13 mouse cellular contexts compared by ENCODE assay signal in the genomic region with DNA sequence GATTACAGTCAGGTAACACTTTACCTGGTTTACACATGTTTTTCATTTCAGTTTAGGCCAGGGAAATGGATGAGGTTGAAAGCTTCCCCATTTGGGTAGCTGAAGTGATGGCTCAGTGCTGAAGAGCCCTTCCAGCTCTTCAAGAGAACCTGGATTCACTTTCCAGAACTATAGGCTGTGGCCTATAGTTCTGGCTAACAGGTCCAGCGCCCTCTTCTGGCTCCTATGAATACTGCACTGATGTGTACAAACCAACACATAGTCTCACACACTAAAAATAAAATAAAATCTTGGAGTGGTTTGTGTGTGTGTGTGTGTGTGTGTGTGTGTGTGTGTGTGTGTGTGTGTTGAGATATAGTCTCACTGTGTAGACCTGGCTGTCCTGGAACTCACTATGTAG. TPM values are rescaled to one million over a fixed set of nuclear protein-coding genes. Genes with fewer than 3 reads are reported as not detected.
DNase-seq lines count a peak whose midpoint lies in the region; ATAC-seq and TF ChIP-seq lines count a peak whose summit lies in the region.
"Had no signal": no experiment of that assay in that cellular context is flagged by ENCODE, and none has a peak within 500 bp of the region (broad histone marks: within the 10 kb centered on the region; RNA-seq: fewer than 3 reads in every experiment).

No protein-coding gene starts in this region.

- no peak overlapping the region for H3K9ac ChIP-seq in hindbrain, postnatal 0 days (replicated peaks; ENCODE audit: low read length)
- H3K9ac ChIP-seq in hindbrain, embryonic 16.5 days (ENCODE audit: low read depth, low read length) = no peak overlapping the region
- H3K9ac ChIP-seq: liver, embryonic 13.5 days; stomach, embryonic 15.5 days had no signal

- H3K9me3 ChIP-seq in hindbrain, postnatal 0 days (ENCODE audit: low read length) = no peaks in the 10 kb centered on the region
- no peaks in the 10 kb centered on the region for H3K9me3 ChIP-seq in hindbrain, embryonic 16.5 days (ENCODE audit: control insufficient read depth, low read length)
- H3K9me3 ChIP-seq: liver, embryonic 13.5 days; stomach, embryonic 15.5 days had no signal

- H3K4me3 ChIP-seq in hindbrain, postnatal 0 days (ENCODE audit: low read length) = no peak overlapping the region
- no peak overlapping the region for H3K4me3 ChIP-seq in hindbrain, embryonic 16.5 days (ENCODE audit: low read length)
- no peak overlapping the region for H3K4me3 ChIP-seq in bone marrow macrophage, adult 2 months (ENCODE audit: insufficient read depth, low read length)
- H3K4me3 ChIP-seq: liver, embryonic 13.5 days; stomach, embryonic 15.5 days had no signal

- DNase-seq in hindbrain, postnatal 0 days (ENCODE audit: low spot score) = no peak
- DNase-seq in 3T3-L1 (ENCODE audit: low read depth, low spot score) = peak; percentile 33
- DNase-seq in B cell, adult 2 months = peak; percentile 32
- no peak for DNase-seq in frontal cortex, postnatal 25 days (ENCODE audit: low spot score in 2 of 2)
- DNase-seq in heart, postnatal 4 days = no peak
- DNase-seq: adrenal gland, adult 2 months; cerebellum, postnatal 10 days; liver, embryonic 13.5 days; right cerebral cortex, postnatal 4 days had no signal

- WGBS in hindbrain, postnatal 0 days = 18% methylated on average over 1 of the region's 1 CpGs
- WGBS in hindbrain, embryonic 16.5 days = 31% methylated on average over 1 of the region's 1 CpGs

- H3K4me2 ChIP-seq in hindbrain, postnatal 0 days (ENCODE audit: low read depth, low read length) = no peak overlapping the region
- H3K4me2 ChIP-seq in hindbrain, embryonic 16.5 days (ENCODE audit: low read length) = no peak overlapping the region
- H3K4me2 ChIP-seq: liver, embryonic 13.5 days; stomach, embryonic 15.5 days had no signal

- H3K27ac ChIP-seq in hindbrain, postnatal 0 days = no peak overlapping the region
- H3K27ac ChIP-seq in hindbrain, embryonic 16.5 days (ENCODE audit: low read depth, low read length) = no peak overlapping the region
- H3K27ac ChIP-seq in bone marrow macrophage, adult 2 months (ENCODE audit: insufficient read depth, low read depth, low read length) = no peak overlapping the region
- H3K27ac ChIP-seq: liver, embryonic 13.5 days; stomach, embryonic 15.5 days had no signal

- ATAC-seq in hindbrain, postnatal 0 days = no peak
- ATAC-seq in hindbrain, embryonic 16.5 days = no peak
- ATAC-seq: forebrain, embryonic 16.5 days had no signal

- H3K36me3 ChIP-seq in hindbrain, postnatal 0 days (ENCODE audit: insufficient read depth, low read length) = no peaks in the 10 kb centered on the region
- H3K36me3 ChIP-seq in hindbrain, embryonic 16.5 days (ENCODE audit: control insufficient read depth, insufficient read depth, low read length) = no peaks in the 10 kb centered on the region
- H3K36me3 ChIP-seq: liver, embryonic 13.5 days; stomach, embryonic 15.5 days had no signal

- peak; percentile 29 for TF ChIP-seq CTCF in hindbrain, postnatal 0 days (IDR thresholded peaks at IDR 0.05; ENCODE audit: low read depth)
- TF ChIP-seq CTCF in bone marrow macrophage, adult 2 months (IDR thresholded peaks at IDR 0.05; ENCODE audit: low read depth, low read length) = peak; percentile 28; the same call in 1 of the 2 replicates

- H3K4me1 ChIP-seq in hindbrain, postnatal 0 days (ENCODE audit: insufficient read depth, low read length) = no peaks in the 10 kb centered on the region
- peaks cover 6% of the 10 kb centered on the region for H3K4me1 ChIP-seq in hindbrain, embryonic 16.5 days (ENCODE audit: control insufficient read depth, insufficient read depth, low read depth, low read length)
- H3K4me1 ChIP-seq in bone marrow macrophage, adult 2 months (ENCODE audit: control insufficient read depth, insufficient read depth, low read length) = peaks cover 7% of the 10 kb centered on the region
- H3K4me1 ChIP-seq: stomach, embryonic 15.5 days had no signal

- H3K27me3 ChIP-seq in hindbrain, postnatal 0 days (ENCODE audit: insufficient read depth, low read length) = no peaks in the 10 kb centered on the region
- no peaks in the 10 kb centered on the region for H3K27me3 ChIP-seq in hindbrain, embryonic 16.5 days (replicated peaks; ENCODE audit: control insufficient read depth, insufficient read depth, low read length)
- H3K27me3 ChIP-seq: liver, embryonic 13.5 days; stomach, embryonic 15.5 days had no signal

- TF ChIP-seq POLR2A in bone marrow macrophage, adult 2 months (IDR thresholded peaks at IDR 0.05; ENCODE audit: borderline replicate concordance, low read depth, low read length) = no peak

RNA-seq across cellular contexts. Expression of gene Hdhd5, which starts 10.9 kb away (rescaled TPM):
- total RNA-seq in hindbrain, postnatal 0 days (2014; rRNA removed) = 38.2 and 38.9 TPM in 2 replicates
- polyA plus RNA-seq in hindbrain, postnatal 0 days (2015; fragmentation: Nextera tagmentation; extraction: Ambion mirVana) = 19.1 and 19.8 TPM in 2 replicates
- 16.1 and 16.6 TPM in 2 replicates for polyA plus RNA-seq in hindbrain, embryonic 16.5 days (2015; fragmentation: Nextera tagmentation; extraction: Ambion mirVana)
- 8.5 and 10.5 TPM in 2 replicates for polyA plus RNA-seq in bone marrow macrophage, adult 2 months (2012; ENCODE audit: insufficient read depth, insufficient read length, missing spikeins)
- 10 to 100 TPM; 15.2 to 17.6 TPM for total RNA-seq in heart, postnatal 4 days (2021)

RNA-seq across cellular contexts. Expression of gene Tmem121b, which starts 48.5 kb away (rescaled TPM):
- total RNA-seq in hindbrain, postnatal 0 days (2014; rRNA removed) = 25.9 and 31.9 TPM in 2 replicates
- polyA plus RNA-seq in hindbrain, postnatal 0 days (2015; fragmentation: Nextera tagmentation; extraction: Ambion mirVana) = 2.3 and 2.5 TPM in 2 replicates
- polyA plus RNA-seq in hindbrain, embryonic 16.5 days (2015; fragmentation: Nextera tagmentation; extraction: Ambion mirVana) = 2.6 and 2.7 TPM in 2 replicates
- not detected in 2 replicates for polyA plus RNA-seq in bone marrow macrophage, adult 2 months (2012; ENCODE audit: insufficient read depth, insufficient read length, missing spikeins)
- total RNA-seq in heart, postnatal 4 days (2021) = under 1 TPM; 0.05 to 0.07 TPM
- polyA plus RNA-seq: liver, embryonic 13.5 days had no signal

Comparison
In these comparisons a context has a peak if more than half of its experiments do, and no peak if none do; other contexts are left out.
1. DNase-seq: peak in 3T3-L1 (single experiment) and B cell, adult 2 months (2 of 2); none in hindbrain, postnatal 0 days (single experiment), frontal cortex, postnatal 25 days (0 of 2) and heart, postnatal 4 days (single experiment).